Mouse (Mus musculus): Measurements from ENCODE around the gene Cox6b1.

The Cox6b1 gene

GRCm38 (mm10) chr7:30625530-30626384, at the start of gene Cox6b1:
Gene Cox6b1, minus strand, starts transcription at chr7:30626151.
- DNase-seq (ENCODE audit: extremely low spot score, low spot score), result peak; percentile 87

GRCm38 (mm10) chr7:30671480-30671879, 45.5 kb upstream of the Cox6b1 start, which contains the start of gene Pmis2:
Gene Pmis2, minus strand, starts transcription at chr7:30671605.
- DNase-seq (ENCODE audit: extremely low spot score, low spot score), result no peak

- no peak for DNase-seq (ENCODE audit: extremely low spot score, low spot score)
These were observed 43.3 kb upstream of the Cox6b1 start for GRCm38 (mm10) chr7:30669229-30669628.

- peak; percentile 22 for DNase-seq (ENCODE audit: extremely low spot score, low spot score)
These were observed 39.4 kb upstream of the Cox6b1 start for GRCm38 (mm10) chr7:30665321-30665720.

- DNase-seq (ENCODE audit: extremely low spot score, low spot score), result peak; percentile 93
These were observed 38.7 kb upstream of the Cox6b1 start, which contains the start of gene Haus5 for GRCm38 (mm10) chr7:30664529-30665200. Gene Haus5, minus strand, starts transcription at chr7:30664994.

- DNase-seq (ENCODE audit: extremely low spot score, low spot score), result peak; percentile 92
These were observed 23.9 kb upstream of the Cox6b1 start, which contains the start of gene Rbm42 for GRCm38 (mm10) chr7:30649591-30650540. Gene Rbm42, minus strand, starts transcription at chr7:30650317.

GRCm38 (mm10) chr7:30639083-30639482, 13.1 kb upstream of the Cox6b1 start:
- DNase-seq (ENCODE audit: extremely low spot score, low spot score), result no peak

- no peak for DNase-seq (ENCODE audit: extremely low spot score, low spot score)
These were observed 10.4 kb upstream of the Cox6b1 start for GRCm38 (mm10) chr7:30636395-30636794.

- no peak for DNase-seq (ENCODE audit: extremely low spot score, low spot score)
These were observed 9.8 kb upstream of the Cox6b1 start, which contains the start of gene Etv2 for GRCm38 (mm10) chr7:30635752-30636151. Gene Etv2, minus strand, starts transcription at chr7:30635852.

GRCm38 (mm10) chr7:30634621-30635020, 8.7 kb upstream of the Cox6b1 start:
- DNase-seq (ENCODE audit: extremely low spot score, low spot score), result peak; percentile 74

- DNase-seq (ENCODE audit: extremely low spot score, low spot score), result peak; percentile 26
These were observed 7.9 kb upstream of the Cox6b1 start for GRCm38 (mm10) chr7:30633762-30634412.

GRCm38 (mm10) chr7:30629013-30629412, 3.1 kb upstream of the Cox6b1 start:
- no peak for DNase-seq (ENCODE audit: extremely low spot score, low spot score)

GRCm38 (mm10) chr7:30626647-30627046, 696 bp upstream of the Cox6b1 start:
- DNase-seq (ENCODE audit: extremely low spot score, low spot score), result no peak

- DNase-seq (ENCODE audit: extremely low spot score, low spot score), result peak; percentile 22
These were observed 6.7 kb downstream of the Cox6b1 start for GRCm38 (mm10) chr7:30619202-30619601.

- DNase-seq (ENCODE audit: extremely low spot score, low spot score), result no peak
These were observed 7.3 kb downstream of the Cox6b1 start for GRCm38 (mm10) chr7:30618658-30619057.

GRCm38 (mm10) chr7:30615049-30615760, 10.7 kb downstream of the Cox6b1 start:
- DNase-seq (ENCODE audit: extremely low spot score, low spot score), result no peak

- DNase-seq (ENCODE audit: extremely low spot score, low spot score), result no peak
These were observed 11.5 kb downstream of the Cox6b1 start for GRCm38 (mm10) chr7:30614454-30614853.

GRCm38 (mm10) chr7:30613529-30614112, 12.3 kb downstream of the Cox6b1 start:
- peak; percentile 65 for DNase-seq (ENCODE audit: extremely low spot score, low spot score)

- no peak for DNase-seq (ENCODE audit: extremely low spot score, low spot score)
These were observed 13.1 kb downstream of the Cox6b1 start, which contains the start of gene Upk1a for GRCm38 (mm10) chr7:30612654-30613402. Gene Upk1a, minus strand, starts transcription at chr7:30612847.

Measured in neural tube, embryonic 10.5 days (tissue).